Mouse (Mus musculus) cerebellum, adult 2 months (tissue): ENCODE results near the gene Usp49.

Experiments
- CTCF ChIP-seq: fragments of 200-500 bp; IDR thresholded peaks from 2 replicates; pipeline ENCODE4 v1.5.1; 2011; ENCODE audit warnings: low read depth, mild to moderate bottlenecking, control low read depth, low read length, moderate library complexity, borderline replicate concordance; ENCODE audit not compliant: insufficient read depth
- POLR2A ChIP-seq: fragments of 200-500 bp; IDR thresholded peaks from 2 replicates; pipeline ENCODE4 v1.6.1; 2011; ENCODE audit warnings: low read length, control low read depth, borderline replicate concordance; ENCODE audit not compliant: insufficient read depth

- TF ChIP-seq CTCF: no peak
- no peak for TF ChIP-seq POLR2A
These were observed 13.8 kb upstream of the Usp49 start for GRCm38 (mm10) chr17:47616652-47617051.
